Mouse (Mus musculus): Measurements from ENCODE around the gene Snx1.

Gene Snx1

GRCm38 (mm10) chr9:66126456-66127192 lies at the start of gene Snx1, which contains the start of gene Ciao2a:
Snx1 (minus strand) TSS chr9:66126587.
Ciao2a (plus strand) TSS chr9:66126611.
- DNase-seq, result peak; percentile 95

DNA sequence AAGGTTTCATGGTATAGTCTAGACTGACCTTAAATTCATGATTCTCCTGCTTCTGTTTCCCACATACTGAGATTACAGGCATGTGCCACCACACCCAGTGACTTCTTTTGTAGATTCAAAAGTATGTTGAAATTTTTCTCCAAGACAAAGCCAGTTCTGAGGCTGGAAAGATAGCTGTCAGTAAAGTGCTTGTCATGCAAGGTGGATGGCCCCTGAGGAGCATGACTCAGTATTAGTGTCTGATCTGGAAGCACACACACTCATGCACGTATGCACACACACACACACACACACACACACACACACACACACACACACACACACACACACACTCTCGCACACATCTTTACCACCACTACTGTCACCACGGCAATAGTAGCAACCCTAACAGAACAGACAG lies 48.6 kb upstream of the Snx1 start:
- no peak for DNase-seq

GRCm38 (mm10) chr9:66173316-66173855 lies 47.0 kb upstream of the Snx1 start:
- DNase-seq, result no peak

DNA sequence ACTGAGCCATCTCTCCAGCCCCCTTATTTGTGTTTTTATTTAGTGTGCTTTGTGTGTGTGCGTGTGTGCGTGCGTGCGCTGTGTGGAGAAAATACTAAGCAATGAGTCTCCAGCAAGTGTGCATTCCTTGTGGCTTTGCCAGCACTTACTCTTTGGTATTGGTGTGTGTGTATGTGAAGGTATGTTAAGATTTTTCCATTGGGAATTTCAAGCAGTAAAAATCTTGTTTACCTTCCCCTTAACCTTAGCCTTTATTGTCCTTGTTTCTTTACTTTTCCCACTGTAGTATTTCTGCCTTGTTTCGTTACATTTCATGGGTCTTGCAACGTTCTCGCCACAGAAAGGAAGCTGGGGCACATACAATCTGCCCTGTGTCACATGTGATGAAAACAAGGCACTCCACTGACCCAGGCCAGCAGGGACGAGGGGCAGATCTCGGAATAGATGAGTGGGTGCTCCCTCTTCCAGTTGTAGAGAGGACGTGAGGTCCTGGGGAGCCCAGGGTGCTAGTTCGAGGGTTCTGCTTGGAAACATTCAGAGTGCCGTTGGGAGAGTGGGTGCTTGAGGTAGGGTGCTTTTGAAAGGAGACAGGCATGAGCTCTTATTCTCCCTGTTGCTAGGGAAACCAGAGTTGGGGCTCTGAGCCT lies 45.0 kb upstream of the Snx1 start:
- no peak for DNase-seq

GRCm38 (mm10) chr9:66170506-66170905 lies 44.1 kb upstream of the Snx1 start:
- DNase-seq, result no peak

- DNase-seq, result no peak
Observed at GRCm38 (mm10) chr9:66168233-66168632, 41.8 kb upstream of the Snx1 start.

- no peak for DNase-seq
Observed at GRCm38 (mm10) chr9:66167222-66167621, 40.8 kb upstream of the Snx1 start.

DNA sequence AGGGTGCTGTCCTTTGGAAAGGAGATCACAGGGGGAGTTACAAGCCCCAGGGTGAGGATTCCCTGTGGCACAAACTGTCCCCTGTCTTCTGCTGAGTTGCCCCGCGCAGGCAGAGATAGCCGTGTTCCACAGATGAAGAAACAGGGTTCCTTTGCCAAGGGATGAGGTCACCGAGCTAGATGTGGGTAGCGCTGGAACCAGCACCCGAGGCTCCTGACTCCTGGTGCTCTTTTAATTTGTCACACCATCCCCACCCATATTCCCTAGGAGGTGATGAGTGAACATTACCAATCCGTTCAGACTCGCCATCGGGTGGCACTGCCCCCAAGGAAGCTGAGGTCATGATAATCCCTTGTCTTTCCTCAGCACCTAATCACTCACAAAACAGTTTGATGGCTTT lies 36.6 kb upstream of the Snx1 start:
- no peak for DNase-seq

DNA sequence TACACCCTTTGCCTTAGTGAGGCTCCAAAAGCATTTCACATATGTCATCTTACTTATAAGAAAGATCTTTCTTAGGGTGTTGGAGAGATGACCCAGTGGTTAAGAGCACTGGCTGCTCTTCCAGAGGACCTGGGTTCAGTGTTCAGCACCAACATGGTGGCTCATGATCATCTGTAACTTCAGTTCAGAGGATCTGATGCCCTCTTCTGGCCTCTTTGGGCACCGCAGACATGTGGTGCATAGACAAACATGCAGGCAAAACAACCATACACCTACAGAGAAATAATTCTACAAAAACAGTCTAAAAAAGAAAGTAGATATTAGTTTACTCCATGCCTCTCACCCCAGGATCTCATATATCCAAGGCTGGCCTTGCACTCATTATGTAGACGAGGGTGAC lies 33.8 kb upstream of the Snx1 start:
- no peak for DNase-seq

GRCm38 (mm10) chr9:66158885-66159430 lies 32.6 kb upstream of the Snx1 start:
- no peak for DNase-seq

- DNase-seq, result peak; percentile 65
Observed at GRCm38 (mm10) chr9:66157958-66158830, 31.8 kb upstream of the Snx1 start, which contains the start of gene Dapk2. Dapk2 (plus strand) TSS chr9:66158223.

GRCm38 (mm10) chr9:66155534-66155933 lies 29.1 kb upstream of the Snx1 start:
- no peak for DNase-seq

GRCm38 (mm10) chr9:66154013-66154412 lies 27.6 kb upstream of the Snx1 start:
- no peak for DNase-seq

- no peak for DNase-seq
Observed at GRCm38 (mm10) chr9:66153594-66153993, 27.2 kb upstream of the Snx1 start.

GRCm38 (mm10) chr9:66152011-66152410 lies 25.6 kb upstream of the Snx1 start:
- no peak for DNase-seq

DNA sequence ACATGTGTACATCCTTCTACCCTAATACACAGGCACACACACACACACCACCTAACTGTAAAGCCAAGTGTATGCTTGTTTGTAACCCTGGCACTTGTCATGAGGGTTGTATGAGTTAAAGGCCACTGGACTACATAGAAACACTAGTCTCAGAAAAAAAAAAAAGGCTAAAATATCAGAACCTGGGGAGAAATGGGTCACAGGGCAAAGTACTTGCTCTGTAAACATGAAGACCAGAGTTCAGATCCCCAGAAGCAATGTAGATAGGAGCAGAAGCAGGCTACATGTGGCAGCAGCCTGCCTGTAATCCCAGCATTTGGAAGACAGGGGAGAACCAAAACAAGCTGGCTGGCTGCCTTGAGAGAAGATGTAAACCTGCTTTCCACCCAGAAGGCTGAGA lies 19.8 kb upstream of the Snx1 start:
- DNase-seq, result no peak

DNA sequence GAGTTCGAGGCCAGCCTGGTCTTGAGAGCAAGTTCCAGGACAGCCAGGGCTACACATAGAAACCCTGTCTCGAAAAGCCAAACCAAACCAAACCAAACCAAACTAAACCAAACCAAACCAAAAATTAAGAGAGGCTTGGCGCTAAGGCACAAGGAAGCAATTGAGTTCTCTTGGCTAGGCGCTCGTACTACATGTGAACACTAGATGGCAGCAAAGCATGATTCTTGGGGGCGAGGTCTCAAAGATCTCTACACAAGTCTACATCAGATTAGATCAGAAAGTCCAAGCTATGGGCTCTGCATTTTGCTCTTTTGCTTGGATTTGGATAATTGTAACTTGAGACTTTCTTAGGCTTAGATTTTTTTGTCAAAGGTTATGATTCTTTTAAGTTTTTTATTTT lies 17.9 kb upstream of the Snx1 start:
- peak; percentile 73 for DNase-seq

GRCm38 (mm10) chr9:66142265-66142664 lies 15.9 kb upstream of the Snx1 start:
- no peak for DNase-seq

- DNase-seq, result no peak
Observed at GRCm38 (mm10) chr9:66138193-66138592, 11.8 kb upstream of the Snx1 start.

DNA sequence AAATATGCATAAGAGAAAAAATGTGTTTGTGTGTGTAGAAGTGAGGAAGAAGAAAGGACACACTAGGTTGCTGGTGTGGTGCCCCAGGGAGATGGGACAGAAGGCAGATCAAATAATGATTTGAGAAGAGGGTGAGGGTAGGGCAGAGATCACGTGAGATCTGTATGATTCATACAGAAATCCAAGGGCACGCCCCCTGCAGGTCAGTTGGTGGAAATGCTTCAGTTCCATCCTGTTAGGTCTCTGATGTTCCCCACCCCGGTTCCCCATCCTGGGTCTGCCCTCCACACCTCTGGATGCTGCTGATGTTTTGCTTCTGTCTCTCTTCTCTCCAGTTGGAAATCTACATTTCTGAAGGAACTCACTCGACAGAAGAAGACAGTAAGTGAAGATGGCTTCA lies 9.6 kb upstream of the Snx1 start:
- peak; percentile 58 for DNase-seq

GRCm38 (mm10) chr9:66131466-66131865 lies 5.1 kb upstream of the Snx1 start:
- no peak for DNase-seq

GRCm38 (mm10) chr9:66127884-66128283 lies 1.5 kb upstream of the Snx1 start:
- no peak for DNase-seq

GRCm38 (mm10) chr9:66127193-66127546 lies 783 bp upstream of the Snx1 start:
- DNase-seq, result no peak
